Mouse (Mus musculus): ENCODE measurements around the gene Dmrtb1.

The Dmrtb1 gene

DNA sequence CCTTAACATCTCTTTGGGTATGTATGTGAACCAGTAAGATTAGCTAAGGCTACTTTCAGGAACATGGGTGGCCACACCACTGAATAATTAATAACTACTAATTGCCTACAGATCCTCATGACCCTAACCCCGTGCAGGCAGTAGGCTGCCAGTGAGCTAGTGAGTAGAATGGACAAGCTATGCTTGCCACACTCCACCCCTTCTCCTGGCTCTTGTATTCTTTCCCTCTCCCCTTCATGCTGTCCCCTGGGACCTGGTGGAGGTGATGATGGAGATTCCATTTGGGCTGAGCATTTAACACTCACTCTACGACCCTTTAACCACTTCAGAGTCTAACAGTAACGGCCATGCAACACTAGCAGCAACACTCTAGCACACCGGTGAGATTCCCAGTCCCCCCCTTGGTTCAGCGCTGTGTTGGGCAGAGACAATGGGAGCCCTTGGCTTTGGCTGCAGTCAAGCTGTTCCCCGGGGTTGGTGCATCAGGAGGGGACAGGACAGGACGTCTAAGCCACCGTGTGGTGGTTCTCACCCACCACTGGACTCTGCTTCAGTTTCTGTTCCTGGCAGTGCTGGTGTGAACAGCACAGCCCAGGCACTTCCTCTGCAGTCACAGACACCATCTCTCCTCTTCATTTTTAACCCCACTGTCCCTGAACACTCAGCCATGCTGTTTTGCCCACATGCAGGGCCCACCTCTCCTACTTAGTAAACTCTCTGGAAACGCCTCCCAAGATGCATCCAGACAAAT lies 2.8 kb downstream of the Dmrtb1 start:
- no peak for DNase-seq (ENCODE audit: low read depth, low spot score)

DNA sequence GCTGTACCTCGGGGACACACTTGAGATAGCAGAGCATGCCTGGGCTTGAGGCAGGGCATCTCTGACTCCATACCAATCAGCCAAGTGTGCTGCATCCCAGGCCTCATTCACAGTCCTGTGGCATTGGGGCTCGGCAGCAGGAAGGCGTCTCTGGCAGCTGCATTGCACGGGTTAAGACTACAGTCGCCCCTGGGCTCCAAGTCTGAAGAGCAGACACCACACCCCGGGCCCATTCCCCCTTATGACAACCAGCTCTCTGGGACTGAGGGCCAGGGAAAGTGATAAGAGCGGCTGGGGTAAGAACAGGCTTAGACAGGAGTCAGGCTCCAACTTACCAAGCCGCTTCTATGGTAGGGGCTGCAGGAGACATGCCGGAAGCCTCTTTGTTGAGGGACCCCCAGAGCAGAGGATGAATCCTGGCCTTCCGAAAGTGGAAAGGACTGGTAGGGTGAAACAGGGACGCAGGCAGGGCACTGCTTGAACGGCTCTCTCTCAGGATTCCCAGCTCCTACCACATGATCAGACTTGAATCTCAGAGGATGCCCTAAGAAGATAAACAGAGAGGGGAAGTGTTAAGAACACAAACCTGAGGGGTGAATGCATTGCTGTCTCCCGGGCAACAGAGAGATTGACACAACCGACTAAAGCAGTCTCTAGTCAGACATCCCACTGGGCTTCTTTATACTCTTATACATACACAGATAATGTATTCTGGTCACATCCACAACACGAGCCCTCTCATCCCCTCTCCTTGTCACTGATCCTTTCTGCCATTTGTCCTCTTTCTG lies 3.5 kb downstream of the Dmrtb1 start:
- DNase-seq (ENCODE audit: low read depth, low spot score), result peak; percentile 43

GRCm38 (mm10) chr4:107675645-107676044 lies 8.4 kb downstream of the Dmrtb1 start:
- no peak for DNase-seq (ENCODE audit: low read depth, low spot score)

DNA sequence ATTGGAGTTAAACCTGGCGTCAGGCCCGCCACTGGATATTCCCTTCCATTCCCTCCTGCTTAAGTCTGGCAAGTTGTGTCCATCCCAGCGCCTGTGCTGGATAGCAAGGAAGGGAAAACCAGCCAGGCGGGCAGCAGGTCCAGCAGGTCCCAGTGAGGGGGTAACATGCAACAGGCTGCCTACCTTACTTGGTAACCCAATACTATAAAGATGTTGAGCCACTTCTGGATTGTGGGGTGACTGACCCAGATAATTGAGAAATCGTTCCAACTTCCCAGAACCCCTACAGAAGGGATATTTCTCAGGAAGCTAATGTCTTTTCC lies 9.7 kb downstream of the Dmrtb1 start:
- no peak for DNase-seq (ENCODE audit: low read depth, low spot score)

- peak; percentile 88 for DNase-seq (ENCODE audit: low read depth, low spot score)
Measured at GRCm38 (mm10) chr4:107673638-107674321, 10.2 kb downstream of the Dmrtb1 start.

DNA sequence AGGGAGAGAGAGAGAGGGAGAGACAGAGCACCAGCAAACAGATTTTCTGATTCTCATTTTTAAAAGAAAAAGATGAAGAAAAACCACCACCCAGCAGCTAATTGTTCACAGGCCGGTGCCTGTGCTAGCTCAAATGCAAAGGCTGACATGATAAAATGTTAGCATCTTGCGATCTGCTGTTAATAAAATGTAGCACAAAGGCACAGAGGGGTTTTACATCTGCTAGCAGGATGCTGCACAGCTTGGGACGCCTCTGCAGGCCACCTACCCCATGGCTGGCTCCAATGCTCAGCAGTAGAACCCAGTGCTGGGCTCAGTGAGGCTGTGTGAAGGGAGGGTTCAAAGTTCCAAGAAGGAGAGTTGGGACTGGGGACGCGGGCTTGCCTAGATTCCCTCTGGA lies 13.3 kb downstream of the Dmrtb1 start:
- no peak for DNase-seq (ENCODE audit: low read depth, low spot score)

DNA sequence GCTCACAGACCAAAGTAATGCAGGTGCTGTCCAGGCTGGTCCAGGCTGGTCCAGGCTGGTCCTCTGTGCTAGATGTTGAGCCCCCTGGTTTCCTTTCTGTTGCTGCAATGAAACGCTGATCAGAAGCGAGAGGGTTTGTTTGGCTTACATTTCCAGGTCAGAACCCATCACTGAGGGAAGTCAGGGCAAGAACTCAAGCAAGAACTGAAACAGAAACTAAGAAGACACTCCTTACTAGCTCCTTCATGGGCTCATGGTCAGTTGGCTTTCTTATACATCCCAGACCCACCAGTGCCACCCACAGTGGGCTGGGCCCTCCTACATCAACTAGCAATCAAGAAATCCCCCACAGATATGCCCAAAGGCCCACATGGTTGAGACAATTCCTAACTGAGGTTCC lies 15.5 kb downstream of the Dmrtb1 start:
- no peak for DNase-seq (ENCODE audit: low read depth, low spot score)

DNA sequence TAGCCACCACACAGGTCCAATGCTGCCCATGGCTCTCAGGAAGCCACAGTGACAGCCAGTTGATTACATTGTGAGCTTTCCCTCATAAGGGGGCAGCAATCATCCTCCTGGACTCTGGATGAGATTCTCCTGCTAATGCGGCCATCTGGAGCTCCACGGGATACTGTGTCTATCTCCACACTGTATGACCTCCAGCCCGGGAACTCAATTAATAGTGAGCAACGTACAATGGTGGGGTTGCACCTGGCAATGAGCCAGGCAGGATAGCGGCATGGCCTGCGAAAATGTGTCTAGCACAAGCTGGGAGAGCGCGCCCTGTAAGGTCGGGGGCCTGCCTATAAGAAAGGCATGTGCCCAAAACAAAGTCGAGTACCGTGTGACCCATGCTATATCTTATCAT lies 23.4 kb downstream of the Dmrtb1 start:
- DNase-seq (ENCODE audit: low read depth, low spot score), result no peak

DNA sequence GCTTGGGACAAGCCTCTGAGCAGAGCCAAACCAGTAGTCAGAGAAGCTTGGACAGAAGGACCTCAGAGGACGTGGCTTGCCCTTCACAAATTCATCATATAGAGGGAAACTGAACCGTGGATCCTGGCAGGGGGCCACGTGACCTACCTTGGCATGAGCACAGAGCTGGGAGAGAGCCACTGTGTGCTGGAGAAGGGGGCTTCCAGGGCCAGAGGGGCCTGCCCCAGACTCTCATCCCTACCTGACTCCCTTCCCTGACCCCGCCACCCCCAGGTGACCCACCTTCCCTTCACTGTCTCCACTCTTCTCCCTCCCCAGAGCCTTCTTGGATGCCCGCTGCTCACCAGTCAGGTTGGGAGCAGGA lies 30.8 kb downstream of the Dmrtb1 start:
- DNase-seq (ENCODE audit: low read depth, low spot score), result no peak

- DNase-seq (ENCODE audit: low read depth, low spot score), result peak; percentile 72
Measured at GRCm38 (mm10) chr4:107652598-107653279, 31.3 kb downstream of the Dmrtb1 start.

DNA sequence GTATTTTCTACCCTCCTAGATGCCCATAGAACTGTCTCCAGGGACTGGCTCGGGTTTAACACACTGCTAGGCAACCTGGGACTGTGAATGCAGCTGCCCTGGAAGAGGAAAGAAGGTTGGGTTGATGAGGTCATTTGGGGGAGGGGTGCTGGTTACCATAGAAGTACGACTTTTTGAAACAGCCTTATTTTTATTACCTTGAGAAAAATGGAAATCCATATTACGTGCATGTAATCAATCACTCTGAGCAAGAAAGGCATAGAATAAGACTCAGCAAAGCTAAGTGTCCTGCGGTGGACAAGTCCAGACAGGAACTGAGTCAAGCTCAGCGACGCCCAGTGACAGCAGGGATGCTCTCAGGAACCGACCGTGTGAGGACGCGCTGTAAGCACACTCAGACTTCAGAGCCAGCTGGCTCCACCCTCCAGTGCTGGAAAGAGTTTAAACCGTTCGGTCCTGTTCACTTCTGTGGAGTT lies 33.0 kb downstream of the Dmrtb1 start:
- peak; percentile 46 for DNase-seq (ENCODE audit: low read depth, low spot score)

DNA sequence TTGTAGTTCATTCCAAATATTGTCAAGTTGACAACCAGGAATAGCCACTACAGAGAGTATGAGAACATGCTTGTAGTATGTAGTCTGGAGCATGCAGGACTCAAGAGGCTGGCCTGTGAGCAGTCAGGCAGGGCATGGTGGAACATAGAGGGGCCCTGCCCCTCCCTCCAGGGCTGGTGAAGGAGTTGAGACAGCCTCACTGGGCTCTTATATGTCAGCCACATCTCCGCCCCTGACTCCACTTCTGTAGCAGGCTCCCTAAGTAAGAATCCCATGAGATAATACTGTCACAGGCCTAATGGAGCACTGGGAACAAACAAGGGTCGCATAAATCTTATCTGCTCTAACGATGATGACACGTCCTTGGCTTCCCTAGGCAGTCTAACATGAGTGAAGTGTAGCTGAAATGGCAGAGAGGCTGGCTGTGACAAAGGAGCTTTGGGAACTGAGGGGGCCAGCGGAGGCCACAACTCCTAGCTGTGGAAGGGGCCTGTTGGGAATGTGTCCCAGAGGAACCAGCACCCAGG lies 35.0 kb downstream of the Dmrtb1 start:
- DNase-seq (ENCODE audit: low read depth, low spot score), result no peak

DNA sequence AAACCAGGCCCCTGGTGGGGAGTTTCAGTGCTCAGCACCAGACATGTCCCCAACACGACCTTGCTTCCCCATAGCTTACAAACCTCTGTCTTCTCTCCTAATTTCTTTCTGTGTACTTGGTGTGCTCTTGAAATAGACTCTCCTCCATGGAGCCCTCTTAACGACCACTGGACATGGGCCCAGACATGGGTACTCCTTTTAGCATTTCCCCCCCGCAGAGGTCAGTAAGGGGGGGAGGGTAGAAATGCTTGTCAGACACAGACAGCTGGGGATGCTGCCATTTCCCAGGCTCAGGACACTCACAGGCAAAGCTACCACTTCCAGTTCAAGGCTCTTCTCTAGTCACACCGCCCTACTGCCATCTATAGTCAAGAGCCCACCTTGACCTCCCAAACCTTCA lies 42.4 kb downstream of the Dmrtb1 start:
- no peak for DNase-seq (ENCODE audit: low read depth, low spot score)

DNA sequence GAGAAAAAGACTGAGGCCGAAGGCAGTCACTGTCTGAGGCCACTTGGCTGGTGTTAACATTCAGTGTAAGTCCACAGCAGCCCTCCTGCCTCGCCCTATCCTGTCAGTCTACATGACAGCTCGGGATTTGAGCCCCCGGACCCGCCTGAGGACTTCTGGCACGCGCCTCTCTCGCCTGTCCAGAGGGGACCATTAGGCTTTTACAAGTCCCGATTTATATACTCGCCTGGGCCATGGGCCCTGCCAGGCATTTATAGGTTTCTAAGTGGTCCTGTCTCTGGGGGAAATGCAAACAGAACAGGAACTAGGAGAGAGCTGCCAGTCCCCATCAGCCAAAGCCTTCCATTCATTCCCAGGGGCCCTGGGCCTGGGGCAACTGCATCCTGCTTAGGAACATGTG lies 45.7 kb downstream of the Dmrtb1 start:
- no peak for DNase-seq (ENCODE audit: low read depth, low spot score)

GRCm38 (mm10) chr4:107637670-107638069 lies 46.4 kb downstream of the Dmrtb1 start:
- peak; percentile 64 for DNase-seq (ENCODE audit: low read depth, low spot score)

DNA sequence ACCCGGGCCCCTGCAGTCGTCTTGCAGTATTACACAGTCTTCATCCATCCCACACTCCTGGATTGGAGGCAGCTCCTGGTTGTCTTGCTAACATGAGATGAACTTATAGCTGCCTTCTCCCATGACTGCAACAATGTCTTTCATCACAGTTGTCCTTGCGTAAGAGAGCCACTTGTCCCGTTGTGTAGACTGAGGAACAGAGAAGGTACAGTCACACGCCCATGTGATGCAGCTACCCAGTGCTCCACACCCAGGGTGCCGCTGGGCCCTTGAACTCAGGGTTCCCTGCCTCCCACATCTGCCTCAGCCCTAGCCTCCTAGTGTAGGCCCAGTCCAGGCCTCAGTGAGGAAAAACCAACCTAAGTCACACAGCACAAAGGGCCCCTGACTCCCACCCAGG lies 47.9 kb downstream of the Dmrtb1 start:
- DNase-seq (ENCODE audit: low read depth, low spot score), result peak; percentile 21

- no peak for DNase-seq (ENCODE audit: low read depth, low spot score)
Measured at GRCm38 (mm10) chr4:107634631-107635030, 49.4 kb downstream of the Dmrtb1 start.

- no peak for DNase-seq (ENCODE audit: low read depth, low spot score)
Measured at GRCm38 (mm10) chr4:107628921-107629411, 55.1 kb downstream of the Dmrtb1 start.

DNA sequence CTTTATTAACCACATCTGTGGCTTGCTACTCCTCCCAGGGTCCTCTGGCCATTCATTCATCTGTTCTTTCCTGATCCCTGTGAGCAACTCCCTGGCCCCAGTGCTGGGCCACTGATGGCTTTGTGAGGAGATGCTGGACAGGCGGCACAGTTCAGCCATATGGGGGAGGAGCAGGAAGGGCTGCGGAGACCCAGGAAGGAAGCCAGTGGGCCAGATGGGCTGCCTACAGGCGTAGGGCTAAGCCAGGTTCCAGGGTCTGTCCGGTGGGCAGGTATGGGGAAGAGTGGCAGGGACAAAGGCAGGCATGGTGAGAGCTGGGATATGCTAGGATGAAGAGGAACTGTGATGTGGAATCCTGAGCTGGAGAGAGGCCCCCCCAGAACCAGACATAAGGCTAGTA lies 55.8 kb downstream of the Dmrtb1 start:
- no peak for DNase-seq (ENCODE audit: low read depth, low spot score)
